Mouse (Mus musculus) heart, embryonic 16.5 days (tissue): ENCODE results near the gene Brf1. TPM values are rescaled to one million over a fixed set of nuclear protein-coding genes. Genes with fewer than 3 reads are reported as not detected.
A peak's percentile ranks its signal among the peaks of the same experiment; 100 is the strongest.

Experiments
- ATAC-seq: fragments of 200-750 bp; cut with Nextera tagmentation; replicated peaks from 2 replicates; pipeline ENCODE4 v1.8.0; 2017; ENCODE audit warnings: moderate number of reproducible peaks; ENCODE audit not compliant: insufficient read depth, low FRiP score; ENCODE audit errors: extremely low read depth
- H3K27ac ChIP-seq: fragments of 300-500 bp; sonication (generic); 2 replicates; pipeline ENCODE4 v1.5.1; 2014; ENCODE audit warnings: mild to moderate bottlenecking, low read length, control low read depth, moderate library complexity
- H3K27me3 ChIP-seq: fragments of 300-500 bp; sonication (generic); 2 replicates; pipeline ENCODE4 v1.6.1; 2014; ENCODE audit warnings: low read length, mixed read lengths; ENCODE audit not compliant: control insufficient read depth, insufficient read depth
- H3K36me3 ChIP-seq: fragments of 300-500 bp; sonication (generic); 2 replicates; pipeline ENCODE4 v1.6.1; 2014; ENCODE audit not compliant: control insufficient read depth, insufficient read depth
- H3K4me1 ChIP-seq: fragments of 300-500 bp; sonication (generic); 2 replicates; pipeline ENCODE4 v1.6.1; 2014; ENCODE audit warnings: low read length, mixed read lengths; ENCODE audit not compliant: control insufficient read depth, insufficient read depth
- H3K4me2 ChIP-seq: fragments of 300-500 bp; sonication (generic); 2 replicates; pipeline ENCODE4 v1.6.1; 2014; ENCODE audit warnings: low read depth, mild to moderate bottlenecking, control low read depth, low read length
- H3K4me3 ChIP-seq: fragments of 300-500 bp; sonication (generic); 2 replicates; pipeline ENCODE4 v1.5.1; 2014; ENCODE audit warnings: mild to moderate bottlenecking, control low read depth, low read length
- H3K9ac ChIP-seq: fragments of 300-500 bp; sonication (generic); 2 replicates; pipeline ENCODE4 v1.6.1; 2014; ENCODE audit warnings: low read length, control low read depth
- H3K9me3 ChIP-seq: fragments of 300-500 bp; sonication (generic); replicated peaks from 2 replicates; pipeline ENCODE4 v1.6.1; 2016; ENCODE audit warnings: low read length; ENCODE audit not compliant: control insufficient read depth
- WGBS: fragments of 180-500 bp; shearing (Covaris S2); extraction: QIAGEN DNeasy Blood & Tissue Kit; methylation state at CpG from one replicate; pipeline ENCODE4 v1.1.7; 2014; 5-methylcytosine and 5-hydroxymethylcytosine counted together
- polyA plus RNA-seq: library from polyadenylated mRNA; unstranded; fragments of >200 nt; fragmentation: Nextera tagmentation; extraction: Ambion mirVana; gene quantifications from 2 replicates; pipeline ENCODE4 v1.2.1, GENCODE M21; 2015

Brf1 gene
- polyA plus RNA-seq, 1 experiment from 2014 or later = 38.3 TPM

DNA sequence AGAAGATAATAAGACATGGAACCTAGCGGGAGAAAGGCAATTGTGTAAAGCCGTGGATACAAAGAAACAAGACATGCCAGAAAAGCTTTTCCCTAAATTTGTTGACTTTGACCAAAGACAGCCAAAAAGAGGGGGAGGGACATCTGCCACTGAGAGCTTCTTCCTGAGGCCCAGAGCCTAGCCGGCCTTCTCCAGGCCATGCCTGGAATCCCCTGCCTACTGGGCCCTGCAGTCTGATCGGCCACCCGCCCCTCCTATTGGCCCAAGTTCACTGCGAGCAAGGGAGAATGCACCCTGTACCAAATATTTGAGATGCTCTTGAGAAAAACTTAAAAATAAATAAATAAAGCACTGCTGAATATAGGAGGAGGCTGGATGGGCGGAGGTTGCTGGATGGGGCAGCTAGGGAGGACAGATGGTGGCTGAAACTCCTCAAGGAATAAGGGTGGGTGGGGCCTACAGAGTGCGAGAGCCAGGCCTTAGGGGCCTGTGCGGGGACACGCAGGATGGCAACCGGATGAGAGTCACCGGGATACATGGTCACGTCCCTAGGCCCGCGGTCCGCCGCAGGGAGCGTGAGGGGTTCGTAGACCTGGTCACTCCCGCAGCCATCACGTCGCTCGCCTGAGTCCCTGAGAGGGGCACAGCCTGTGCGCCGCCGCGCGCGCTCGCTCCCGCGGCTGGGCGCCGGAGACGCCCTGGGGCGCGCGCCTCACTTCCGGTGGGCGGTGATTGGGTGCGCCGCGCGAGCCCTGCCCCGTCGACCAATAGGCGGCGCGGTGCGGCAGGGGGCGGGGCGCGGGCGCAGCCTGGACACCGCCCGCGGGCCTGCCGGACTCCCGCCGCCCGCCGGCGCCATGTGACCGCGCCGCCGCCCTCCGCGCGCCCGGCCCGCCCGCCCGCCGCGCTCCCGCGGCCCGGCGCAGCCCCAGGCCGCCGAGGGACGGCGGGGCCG, 13.4 kb upstream of the Brf1 start, which contains the start of gene Pacs2:
TSS of gene Pacs2 (plus strand) at position 905 of the 955 bp plus-strand sequence.
- peaks cover 14% of the 10 kb centered on the region for H3K4me1 ChIP-seq
- peak within 1 kb of the TSS; percentile 88 for H3K27ac ChIP-seq
- H3K9me3 ChIP-seq = no peaks in the 10 kb centered on the region
- H3K27me3 ChIP-seq = no peaks in the 10 kb centered on the region
- peak; percentile 95 for ATAC-seq
- H3K4me3 ChIP-seq = peak within 1 kb of the TSS; percentile 91
- 4% methylated on average over 48 of the region's 85 CpGs for WGBS
- no peaks in the 10 kb centered on the region for H3K36me3 ChIP-seq
- H3K9ac ChIP-seq = peak within 1 kb of the TSS; percentile 95
- H3K4me2 ChIP-seq = peak within 1 kb of the TSS; percentile 92

DNA sequence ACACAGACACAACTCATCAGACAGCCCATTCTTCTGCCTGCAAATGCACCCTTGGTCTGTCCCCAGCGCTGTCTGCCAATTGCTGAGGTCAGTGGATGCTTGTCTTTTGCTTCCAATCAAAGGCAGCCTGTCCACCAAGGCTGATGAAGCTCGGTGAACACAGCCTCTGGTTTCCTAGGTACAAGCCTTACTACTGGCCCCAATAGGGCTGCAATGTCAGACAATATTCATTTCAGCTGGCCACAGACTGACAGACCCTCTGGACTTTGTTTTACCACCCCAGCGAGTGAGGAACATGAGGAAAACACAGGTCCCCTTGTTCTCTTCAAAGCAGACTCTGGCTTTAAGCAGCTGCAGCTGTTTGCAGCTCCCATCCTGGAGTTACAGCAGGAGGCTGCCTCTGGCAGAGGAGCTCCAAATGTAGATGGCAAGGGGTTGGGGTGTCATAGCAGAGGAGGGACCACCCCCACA, 12.6 kb upstream of the Brf1 start:
- Histone ChIP-seq H3K27me3 (no peaks in the 10 kb centered on the region), H3K4me3 (no peak overlapping the region), H3K27ac (peak overlapping the region; percentile 88), H3K36me3 (no peaks in the 10 kb centered on the region), H3K9me3 (no peaks in the 10 kb centered on the region), H3K4me1 (peaks cover 14% of the 10 kb centered on the region), H3K9ac (peak overlapping the region; percentile 89), H3K4me2 (peak overlapping the region; percentile 72)
- 72% methylated on average over 3 of the region's 3 CpGs for WGBS
- ATAC-seq = no peak

DNA sequence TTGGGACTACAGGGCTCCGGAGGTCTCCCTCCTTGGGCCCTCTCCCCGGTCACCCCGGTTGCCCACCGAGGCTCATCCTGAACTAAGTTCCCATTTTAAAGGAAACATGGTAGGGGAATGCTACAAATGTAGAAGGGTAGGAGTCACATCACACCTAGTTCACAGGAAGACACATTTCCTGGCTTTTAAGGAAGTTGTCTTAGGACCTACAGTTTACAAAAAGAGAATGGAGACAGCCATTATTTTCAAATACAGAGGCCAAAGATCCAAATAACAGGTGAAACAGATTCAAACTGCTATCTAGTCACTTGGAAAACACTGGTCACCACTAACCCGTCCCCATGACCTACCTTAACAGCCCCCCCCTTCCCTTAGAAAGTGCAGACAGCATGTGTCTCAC, 11.9 kb upstream of the Brf1 start:
- Histone ChIP-seq H3K27me3 (no peaks in the 10 kb centered on the region), H3K4me3 (no peak overlapping the region), H3K4me2 (no peak overlapping the region), H3K9ac (no peak overlapping the region), H3K4me1 (peaks cover 14% of the 10 kb centered on the region), H3K9me3 (no peaks in the 10 kb centered on the region), H3K27ac (no peak overlapping the region), H3K36me3 (no peaks in the 10 kb centered on the region)
- ATAC-seq = no peak
- WGBS = 75% methylated on average over 5 of the region's 5 CpGs

DNA sequence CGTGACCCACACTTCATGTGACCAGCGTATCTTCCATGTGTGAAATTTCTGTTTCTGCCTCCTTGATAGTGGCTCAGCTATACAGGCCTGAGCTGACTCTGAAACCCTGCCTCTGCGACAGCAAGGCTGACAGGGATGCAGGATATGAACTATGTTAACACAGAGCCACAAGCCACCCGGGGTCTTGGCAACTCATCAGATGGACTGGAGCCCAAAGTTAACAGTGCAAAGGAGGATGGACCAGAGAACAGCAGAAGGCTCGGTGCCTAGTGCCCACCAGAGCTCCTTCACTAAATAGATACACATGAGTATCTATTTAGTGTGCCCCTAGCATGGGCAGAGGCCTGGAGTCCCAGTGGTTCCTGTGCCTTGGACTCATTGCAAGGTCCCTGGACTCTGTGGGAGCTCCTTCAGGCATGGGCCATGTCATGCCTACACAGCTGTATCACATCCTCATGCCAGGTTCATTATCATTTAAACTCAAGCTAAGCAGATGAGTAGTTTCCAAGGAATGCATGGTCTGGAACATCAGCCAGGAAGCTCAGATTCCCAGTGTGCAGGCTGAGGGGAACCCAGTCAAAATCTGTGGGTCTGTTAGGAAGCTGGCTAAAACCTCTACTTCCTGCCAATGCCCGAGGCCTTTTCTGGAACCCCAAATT, 11.3 kb upstream of the Brf1 start:
- ATAC-seq = no peak
- H3K4me3 ChIP-seq = no peak overlapping the region
- H3K9me3 ChIP-seq = no peaks in the 10 kb centered on the region
- no peak overlapping the region for H3K9ac ChIP-seq
- H3K27ac ChIP-seq = no peak overlapping the region
- H3K4me2 ChIP-seq = no peak overlapping the region
- H3K36me3 ChIP-seq = no peaks in the 10 kb centered on the region
- H3K27me3 ChIP-seq = no peaks in the 10 kb centered on the region
- H3K4me1 ChIP-seq = peaks cover 14% of the 10 kb centered on the region
- 66% methylated on average over 6 of the region's 6 CpGs for WGBS

DNA sequence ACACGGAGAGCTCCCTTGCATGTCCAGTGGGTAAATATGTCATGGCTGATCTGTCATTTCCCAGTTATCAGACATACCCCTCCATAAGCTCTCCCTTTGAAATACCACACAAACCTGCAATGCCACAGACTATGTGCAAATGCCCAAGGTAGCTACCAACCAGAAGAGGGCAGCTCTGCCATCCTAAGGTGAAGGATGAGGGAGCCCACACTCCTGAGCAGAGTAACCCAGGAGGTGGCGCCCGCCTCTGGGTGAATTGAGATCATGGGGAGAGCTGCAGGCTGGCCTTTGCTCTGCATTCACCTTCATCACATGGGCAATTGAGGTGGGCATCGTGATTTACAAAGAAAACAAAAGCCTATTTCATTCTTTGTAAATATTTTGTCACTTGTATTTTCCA, 4.5 kb upstream of the Brf1 start:
- 22% methylated on average over 4 of the region's 4 CpGs for WGBS
- no peak overlapping the region for H3K9ac ChIP-seq
- no peaks in the 10 kb centered on the region for H3K9me3 ChIP-seq
- no peak overlapping the region for H3K4me3 ChIP-seq
- H3K4me2 ChIP-seq = no peak overlapping the region
- ATAC-seq = no peak
- H3K4me1 ChIP-seq = peaks cover 5% of the 10 kb centered on the region
- no peak overlapping the region for H3K27ac ChIP-seq
- no peaks in the 10 kb centered on the region for H3K36me3 ChIP-seq
- H3K27me3 ChIP-seq = no peaks in the 10 kb centered on the region

DNA sequence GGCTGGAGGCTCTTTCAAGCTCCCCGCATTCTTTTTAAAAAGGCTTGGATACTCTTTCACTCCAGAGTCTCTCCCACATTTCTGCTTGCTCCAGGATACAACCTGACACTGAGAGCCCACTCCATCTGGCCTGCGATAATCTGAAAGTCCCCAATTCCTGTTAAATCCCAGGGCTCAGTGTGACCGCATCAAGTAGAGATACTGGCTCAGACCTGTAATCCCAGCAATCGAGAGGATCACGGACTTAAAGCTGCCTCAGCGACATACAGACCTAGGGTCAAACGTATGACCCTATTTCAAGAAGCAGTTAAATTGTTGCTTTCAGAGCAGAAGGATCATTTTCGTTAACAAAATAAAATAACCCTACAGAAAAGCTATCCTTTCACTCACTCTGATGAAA, 3.5 kb upstream of the Brf1 start:
- Histone ChIP-seq H3K36me3 (no peaks in the 10 kb centered on the region), H3K9me3 (no peaks in the 10 kb centered on the region), H3K4me1 (peaks cover 9% of the 10 kb centered on the region), H3K4me3 (no peak overlapping the region), H3K27ac (no peak overlapping the region), H3K27me3 (no peaks in the 10 kb centered on the region), H3K4me2 (no peak overlapping the region), H3K9ac (no peak overlapping the region)
- 76% methylated on average over 8 of the region's 8 CpGs for WGBS
- no peak for ATAC-seq

DNA sequence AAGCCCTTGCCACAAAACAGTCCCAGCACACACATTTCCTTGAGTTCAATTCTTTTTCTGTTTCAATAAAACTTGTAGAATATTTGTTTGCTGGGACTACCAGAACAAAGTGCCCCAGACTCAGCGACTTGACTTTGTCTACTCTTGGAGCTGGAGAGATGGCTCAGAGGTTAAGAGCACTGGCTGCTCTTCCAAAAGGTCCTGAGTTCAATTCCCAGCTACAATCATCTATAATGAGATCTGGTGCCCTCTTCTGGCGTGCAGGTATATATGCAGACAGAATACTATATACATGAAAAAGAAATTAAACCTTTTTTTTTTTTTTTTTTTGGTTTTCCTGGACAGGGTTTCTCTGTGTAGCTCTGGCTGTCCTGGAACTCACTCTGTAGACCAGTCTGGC, 2.2 kb upstream of the Brf1 start:
- Histone ChIP-seq H3K27ac (no peak overlapping the region), H3K4me2 (no peak overlapping the region), H3K4me3 (no peak overlapping the region), H3K9me3 (no peaks in the 10 kb centered on the region), H3K36me3 (no peaks in the 10 kb centered on the region), H3K9ac (no peak overlapping the region), H3K27me3 (no peaks in the 10 kb centered on the region), H3K4me1 (peaks cover 18% of the 10 kb centered on the region)
- ATAC-seq = no peak
- WGBS = 38% methylated on average over 2 of the region's 2 CpGs

DNA sequence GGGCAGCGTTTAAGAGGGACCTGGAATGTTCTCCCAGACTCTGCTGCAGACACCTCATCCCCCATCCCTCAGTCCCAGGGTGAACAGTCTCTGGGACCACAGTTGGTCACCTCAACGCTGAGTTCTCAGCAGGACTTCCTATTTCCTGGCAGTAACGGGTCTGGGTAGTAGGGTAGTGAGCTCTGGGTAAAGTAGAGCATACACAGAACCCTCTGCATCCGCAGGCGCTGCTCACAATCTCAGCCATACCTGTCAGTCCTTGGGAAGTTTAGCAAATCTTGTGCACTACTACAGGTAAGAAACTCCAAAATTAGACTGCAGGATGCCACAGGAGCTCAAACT, 600 bp upstream of the Brf1 start:
- ATAC-seq = peak; percentile 16; the same call in 1 of the 2 replicates
- peak overlapping the region; percentile 83 for H3K4me2 ChIP-seq

More for the DNA sequence above, 600 bp upstream of the Brf1 start:
- Histone ChIP-seq H3K4me1 (peaks cover 22% of the 10 kb centered on the region), H3K4me3 (peak overlapping the region; percentile 93), H3K27ac (peak overlapping the region; percentile 96), H3K9ac (peak overlapping the region; percentile 80), H3K9me3 (no peaks in the 10 kb centered on the region), H3K36me3 (peaks cover 5% of the 10 kb centered on the region; the same call in 1 of the 2 replicates), H3K27me3 (no peaks in the 10 kb centered on the region)
- WGBS = 1% methylated on average over 5 of the region's 5 CpGs
